Mouse (Mus musculus) left cerebral cortex, adult 6 months (tissue): ENCODE results near the gene Myadml2. TPM values are rescaled to one million over a fixed set of nuclear protein-coding genes. Genes with fewer than 3 reads are reported as not detected.

ENCODE experiments used
- long read RNA-seq, 2 experiments: library from polyadenylated mRNA; unstranded; transcript quantifications; one replicate each; pipeline ENCODE4 v2.0.0; 2019 to 2020
- polyA plus RNA-seq: library from polyadenylated mRNA; unstranded; fragments of <200 nt; fragmentation: Nextera tagmentation; gene quantifications from 2 replicates; pipeline ENCODE4 v1.2.3, GENCODE M21; 2021

The Myadml2 gene
- 7.4 and 9.6 TPM in 2 replicates for polyA plus RNA-seq
- long read RNA-seq, experiment 1, partial matches to known transcripts: 0 of 52 reads
- long read RNA-seq, experiment 1, other reads (novel, unspliced or antisense): 50 of 52 reads
- long read RNA-seq, experiment 2, partial matches to known transcripts: 0 of 13 reads
- long read RNA-seq, experiment 2, other reads (novel, unspliced or antisense): 13 of 13 reads

GRCm38 (mm10) chr11:120648001-120648476, at the start of gene Myadml2:
Gene Myadml2, minus strand, starts transcription at chr11:120648158.

GRCm38 (mm10) chr11:120672687-120673593, 25.0 kb upstream of the Myadml2 start, which contains the start of gene Aspscr1:
Gene Aspscr1, plus strand, starts transcription at chr11:120672973.

GRCm38 (mm10) chr11:120661076-120661460, 13.1 kb upstream of the Myadml2 start, which contains the start of gene Notum:
Gene Notum, minus strand, starts transcription at chr11:120661175.

GRCm38 (mm10) chr11:120643601-120643987, 4.4 kb downstream of the Myadml2 start, which contains the start of gene Pycr1:
Gene Pycr1, minus strand, starts transcription at chr11:120643769.

GRCm38 (mm10) chr11:120633520-120634343, 14.2 kb downstream of the Myadml2 start, which contains the start of gene Mafg:
Gene Mafg, minus strand, starts transcription at chr11:120633600.

GRCm38 (mm10) chr11:120625152-120625775, 22.7 kb downstream of the Myadml2 start, which contains the start of gene Sirt7:
Gene Sirt7, minus strand, starts transcription at chr11:120625240.

GRCm38 (mm10) chr11:120617519-120618112, 30.3 kb downstream of the Myadml2 start, which contains the start of gene Pcyt2:
Gene Pcyt2, minus strand, starts transcription at chr11:120617936.

GRCm38 (mm10) chr11:120608241-120609034, 39.5 kb downstream of the Myadml2 start, which contains the start of gene Npb:
Gene Npb, plus strand, starts transcription at chr11:120608477.

GRCm38 (mm10) chr11:120598283-120598989, 49.5 kb downstream of the Myadml2 start, which contains the start of the genes Alyref and Anapc11:
Gene Alyref, minus strand, starts transcription at chr11:120598365.
Gene Anapc11, plus strand, starts transcription at chr11:120598421.

Other genes with a start within 250 kb of the Myadml2 start
- gene Nploc4, start 210.4 kb downstream of the Myadml2 start, polyA plus RNA-seq: 4.6 and 5.8 TPM in 2 replicates
- not detected in 2 replicates for gene Tspan10, start 205.5 kb downstream of the Myadml2 start, polyA plus RNA-seq
- 0.31 and 0.44 TPM in 2 replicates for gene Pde6g, start 194.7 kb downstream of the Myadml2 start, polyA plus RNA-seq
- gene Oxld1, start 190.1 kb downstream of the Myadml2 start, polyA plus RNA-seq: 33.4 and 35.5 TPM in 2 replicates
- gene Ccdc137, start 190.0 kb downstream of the Myadml2 start, polyA plus RNA-seq: 26.0 and 30.0 TPM in 2 replicates
- gene Arl16, start 180.6 kb downstream of the Myadml2 start, polyA plus RNA-seq: 72.4 and 90.6 TPM in 2 replicates
- gene Mrpl12, start 163.5 kb downstream of the Myadml2 start, polyA plus RNA-seq: 113 and 125 TPM in 2 replicates
- gene Slc25a10, start 156.3 kb downstream of the Myadml2 start, polyA plus RNA-seq: 13.9 and 14.7 TPM in 2 replicates
- gene Gcgr, start 117.5 kb downstream of the Myadml2 start, polyA plus RNA-seq: 0.05 TPM in 1 of 2 replicates, not detected in the other
- gene Mcrip1, start 98.4 kb downstream of the Myadml2 start, polyA plus RNA-seq: 231 and 232 TPM in 2 replicates
- gene Ppp1r27, start 97.0 kb downstream of the Myadml2 start, polyA plus RNA-seq: not detected in 2 replicates
- gene P4hb, start 74.9 kb downstream of the Myadml2 start, polyA plus RNA-seq: 99.2 and 113 TPM in 2 replicates
- 186 and 291 TPM in 2 replicates for gene Arhgdia, start 66.5 kb downstream of the Myadml2 start, polyA plus RNA-seq
- 7.2 and 21.6 TPM in 2 replicates for gene Alyref, start 49.8 kb downstream of the Myadml2 start, polyA plus RNA-seq
- 76.6 and 229 TPM in 2 replicates for gene Anapc11, start 49.7 kb downstream of the Myadml2 start, polyA plus RNA-seq
- 0.61 and 0.85 TPM in 2 replicates for gene Npb, start 39.7 kb downstream of the Myadml2 start, polyA plus RNA-seq
- gene Pcyt2, start 30.2 kb downstream of the Myadml2 start, polyA plus RNA-seq: 109 and 110 TPM in 2 replicates
- gene Sirt7, start 22.9 kb downstream of the Myadml2 start, polyA plus RNA-seq: 21.5 and 24.4 TPM in 2 replicates
- gene Mafg, start 14.6 kb downstream of the Myadml2 start, polyA plus RNA-seq: 14.1 and 24.2 TPM in 2 replicates
- 4.4 and 5.1 TPM in 2 replicates for gene Pycr1, start 4.4 kb downstream of the Myadml2 start, polyA plus RNA-seq
- gene Notum, start 13.0 kb upstream of the Myadml2 start, polyA plus RNA-seq: 0.55 and 3.6 TPM in 2 replicates
- 48.4 and 50.7 TPM in 2 replicates for gene Aspscr1, start 24.8 kb upstream of the Myadml2 start, polyA plus RNA-seq
- 82.4 and 87.0 TPM in 2 replicates for gene Cenpx, start 65.6 kb upstream of the Myadml2 start, polyA plus RNA-seq
- 6.3 and 8.2 TPM in 2 replicates for gene Lrrc45, start 65.8 kb upstream of the Myadml2 start, polyA plus RNA-seq
- 38.2 and 40.8 TPM in 2 replicates for gene Rac3, start 73.3 kb upstream of the Myadml2 start, polyA plus RNA-seq
- 20.5 and 25.7 TPM in 2 replicates for gene Dcxr, start 79.1 kb upstream of the Myadml2 start, polyA plus RNA-seq
- gene Cbr2, start 84.0 kb upstream of the Myadml2 start, polyA plus RNA-seq: 2.0 and 2.1 TPM in 2 replicates
- gene Hmga1b, start 114.6 kb upstream of the Myadml2 start, polyA plus RNA-seq: 0.18 and 1.9 TPM in 2 replicates
- gene Rfng, start 136.0 kb upstream of the Myadml2 start, polyA plus RNA-seq: 29.8 and 56.0 TPM in 2 replicates
- gene Gps1, start 136.1 kb upstream of the Myadml2 start, polyA plus RNA-seq: 203 and 262 TPM in 2 replicates
- 32.0 and 44.3 TPM in 2 replicates for gene Dus1l, start 148.2 kb upstream of the Myadml2 start, polyA plus RNA-seq
- 25.3 and 31.9 TPM in 2 replicates for gene Fasn, start 176.4 kb upstream of the Myadml2 start, polyA plus RNA-seq